Mouse (Mus musculus) G1E (cell line): Measurements from ENCODE around the gene Jade1. TPM values are rescaled to one million over a fixed set of nuclear protein-coding genes. Genes with fewer than 3 reads are reported as not detected.
A peak's percentile ranks its signal among the peaks of the same experiment; 100 is the strongest.

Source experiments
- ATAC-seq: 2 replicates; pipeline ENCODE4 v1.8.0; 2016; ENCODE audit warnings: mild to moderate bottlenecking; ENCODE audit not compliant: insufficient number of reproducible peaks, poor library complexity, low FRiP score, severe bottlenecking; ENCODE audit errors: extremely low read depth
- DNase-seq: peaks from one replicate; pipeline ENCODE4 v3.0.0; 2012; ENCODE audit warnings: low spot score
- H3K27me3 ChIP-seq: 2 replicates; pipeline ENCODE4 v1.6.1; 2012; ENCODE audit warnings: mild to moderate bottlenecking, low read length, inconsistent platforms; ENCODE audit not compliant: insufficient read depth
- H3K36me3 ChIP-seq: replicated peaks from 2 replicates; pipeline ENCODE3; 2012; ENCODE audit warnings: mild to moderate bottlenecking, inconsistent platforms
- H3K4me1 ChIP-seq: 2 replicates; pipeline ENCODE4 v1.6.1; 2012; ENCODE audit warnings: low read depth, low read length, inconsistent platforms, mixed read lengths; ENCODE audit not compliant: insufficient read depth
- H3K4me3 ChIP-seq: 2 replicates; pipeline ENCODE4 v1.5.1; 2012; ENCODE audit warnings: low read depth, mild to moderate bottlenecking, inconsistent platforms, low read length, moderate library complexity, mixed read lengths
- H3K9me3 ChIP-seq: replicated peaks from 2 replicates; pipeline ENCODE4 v1.6.1; 2012; ENCODE audit warnings: inconsistent platforms
- CTCF ChIP-seq: IDR thresholded peaks from 2 replicates; pipeline ENCODE4 v1.5.1; 2012; ENCODE audit warnings: low read depth, low read length, inconsistent platforms, mixed read lengths
- GATA1 ChIP-seq: IDR thresholded peaks from 2 replicates; pipeline ENCODE4 v1.6.1; 2012; ENCODE audit warnings: borderline replicate concordance, low read length, inconsistent platforms, mixed read lengths
- GATA2 ChIP-seq: IDR thresholded peaks from 2 replicates; pipeline ENCODE4 v1.6.1; 2012; ENCODE audit warnings: low read depth, low read length, inconsistent platforms, borderline replicate concordance
- POLR2AphosphoS5 ChIP-seq: IDR thresholded peaks from 2 replicates; pipeline ENCODE4 v1.6.1; 2012; ENCODE audit warnings: low read depth, low read length, inconsistent platforms; ENCODE audit not compliant: insufficient replicate concordance
- TAL1 ChIP-seq: conservative IDR thresholded peaks from 2 replicates; pipeline ENCODE4 v1.6.1; 2012; ENCODE audit warnings: low read depth, low read length, inconsistent platforms, mixed read lengths
- polyA plus RNA-seq: library from polyadenylated mRNA; stranded (reverse); fragments of >175 nt; gene quantifications from 2 replicates; pipeline ENCODE4 v1.2.3, GENCODE M21; 2012
- total RNA-seq, 2 experiments: library from RNA; stranded (forward) in 1 of 2; stranded (reverse) in 1 of 2; fragments of 200-1000 nt in 1 of 2; fragments of >200 nt in 1 of 2; fragmentation: Nextera tagmentation in 1 of 2; gene quantifications; 2 replicates each; pipeline ENCODE4 v1.2.3; 2014 to 2017

Gene Jade1
- total and polyA plus RNA-seq, 3 experiments, result 48.2 to 159 (median 129) TPM

DNA sequence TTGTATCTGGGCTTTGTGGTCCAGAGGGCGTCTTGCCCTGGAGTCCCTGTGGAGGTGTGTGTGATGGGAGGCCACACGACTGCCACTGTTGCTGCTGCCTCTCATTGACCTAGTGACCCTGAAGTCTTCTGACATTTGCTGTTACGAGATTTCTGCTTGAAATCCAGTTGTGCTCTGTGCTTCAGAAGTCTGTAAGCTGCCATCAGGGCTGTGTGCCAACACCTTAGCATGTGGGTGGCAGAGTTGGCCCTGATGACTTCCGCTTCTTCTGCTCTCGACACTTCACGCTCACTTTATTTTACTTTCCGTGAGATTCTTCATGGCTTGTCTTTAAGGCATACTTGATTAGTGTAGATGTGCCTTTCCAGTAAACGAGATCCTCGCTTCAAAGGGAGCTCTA is 42.9 kb downstream of the Jade1 start:
- Histone ChIP-seq H3K36me3 (peaks cover 97% of the 10 kb centered on the region), H3K9me3 (no peaks in the 10 kb centered on the region), H3K4me3 (no peak overlapping the region), H3K27me3 (no peaks in the 10 kb centered on the region), H3K4me1 (peaks cover 57% of the 10 kb centered on the region)
- no peak for ATAC-seq
- TF ChIP-seq GATA2 (no peak), CTCF (no peak), TAL1 (no peak), GATA1 (no peak), POLR2AphosphoS5 (no peak)
- no peak for DNase-seq

DNA sequence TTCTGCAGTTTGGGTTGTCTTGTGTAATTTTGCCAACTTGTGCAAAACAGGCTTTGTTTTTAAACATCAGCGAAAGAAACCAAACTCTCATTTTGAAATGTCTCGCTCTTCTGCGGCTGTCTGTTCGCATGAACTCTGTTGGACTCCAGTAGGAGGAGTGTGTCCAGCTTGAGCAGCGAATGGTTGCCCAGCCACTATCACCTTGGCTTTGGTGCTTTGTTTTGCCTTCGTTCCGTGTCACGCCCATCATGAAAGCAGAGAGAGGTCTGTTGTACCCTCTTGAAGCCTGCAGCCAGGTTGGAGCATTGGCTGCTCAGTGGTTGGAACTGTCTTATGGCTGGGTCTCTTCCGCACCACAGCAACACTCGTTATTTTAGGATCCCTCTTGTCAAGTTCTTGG is 43.7 kb downstream of the Jade1 start:
- DNase-seq (no peak), ATAC-seq (no peak)
- Histone ChIP-seq H3K27me3 (no peaks in the 10 kb centered on the region), H3K4me1 (peaks cover 56% of the 10 kb centered on the region), H3K36me3 (peaks cover 97% of the 10 kb centered on the region), H3K9me3 (no peaks in the 10 kb centered on the region), H3K4me3 (no peak overlapping the region)
- TF ChIP-seq CTCF (no peak), TAL1 (no peak), GATA1 (no peak), GATA2 (no peak), POLR2AphosphoS5 (no peak)

DNA sequence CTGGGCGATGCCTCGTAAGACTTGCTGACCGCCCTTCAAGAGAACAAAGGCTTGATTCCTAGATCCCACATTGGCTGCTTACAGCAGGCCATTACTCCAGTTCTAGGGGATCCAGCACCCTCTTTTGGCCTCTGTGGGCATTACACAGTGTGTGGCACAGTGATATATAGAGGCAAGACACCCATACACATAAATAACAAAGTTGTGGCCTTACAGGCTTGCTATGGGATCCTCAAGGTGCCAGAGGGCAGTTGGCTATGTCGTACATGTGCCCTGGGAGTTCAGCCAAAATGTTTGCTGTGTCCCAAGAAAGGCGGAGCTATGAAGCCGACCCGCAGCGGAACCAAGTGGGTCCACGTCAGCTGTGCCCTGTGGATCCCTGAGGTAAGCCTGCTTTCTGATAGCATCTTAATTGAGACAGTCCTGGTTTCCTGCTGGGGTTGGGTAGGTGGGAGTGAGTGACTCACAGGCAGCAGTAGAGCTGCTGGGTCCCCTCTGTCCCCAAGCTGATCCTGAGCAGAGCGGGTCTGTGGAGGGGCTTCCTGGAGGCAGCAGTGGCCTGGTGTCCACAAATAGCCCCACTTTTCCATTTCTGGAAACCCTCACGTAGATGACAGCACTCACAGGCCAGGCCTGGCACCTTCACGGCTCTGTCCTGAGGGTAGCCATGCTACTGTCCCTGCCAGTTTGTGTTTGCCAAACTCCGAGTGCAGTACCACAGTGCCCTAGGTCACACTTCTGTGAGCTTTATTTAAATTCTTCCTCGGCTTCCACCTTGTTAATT is 44.5 kb downstream of the Jade1 start:
- TF ChIP-seq CTCF (peak; percentile 45), POLR2AphosphoS5 (no peak), GATA1 (no peak), GATA2 (no peak)
- 0 out of 2 replicates have a peak, but pooled peaks have one; percentile 45 for ATAC-seq
- Histone ChIP-seq H3K4me3 (no peak overlapping the region), H3K36me3 (peaks cover 97% of the 10 kb centered on the region), H3K4me1 (peaks cover 58% of the 10 kb centered on the region), H3K9me3 (no peaks in the 10 kb centered on the region), H3K27me3 (no peaks in the 10 kb centered on the region)
- no peak for DNase-seq

DNA sequence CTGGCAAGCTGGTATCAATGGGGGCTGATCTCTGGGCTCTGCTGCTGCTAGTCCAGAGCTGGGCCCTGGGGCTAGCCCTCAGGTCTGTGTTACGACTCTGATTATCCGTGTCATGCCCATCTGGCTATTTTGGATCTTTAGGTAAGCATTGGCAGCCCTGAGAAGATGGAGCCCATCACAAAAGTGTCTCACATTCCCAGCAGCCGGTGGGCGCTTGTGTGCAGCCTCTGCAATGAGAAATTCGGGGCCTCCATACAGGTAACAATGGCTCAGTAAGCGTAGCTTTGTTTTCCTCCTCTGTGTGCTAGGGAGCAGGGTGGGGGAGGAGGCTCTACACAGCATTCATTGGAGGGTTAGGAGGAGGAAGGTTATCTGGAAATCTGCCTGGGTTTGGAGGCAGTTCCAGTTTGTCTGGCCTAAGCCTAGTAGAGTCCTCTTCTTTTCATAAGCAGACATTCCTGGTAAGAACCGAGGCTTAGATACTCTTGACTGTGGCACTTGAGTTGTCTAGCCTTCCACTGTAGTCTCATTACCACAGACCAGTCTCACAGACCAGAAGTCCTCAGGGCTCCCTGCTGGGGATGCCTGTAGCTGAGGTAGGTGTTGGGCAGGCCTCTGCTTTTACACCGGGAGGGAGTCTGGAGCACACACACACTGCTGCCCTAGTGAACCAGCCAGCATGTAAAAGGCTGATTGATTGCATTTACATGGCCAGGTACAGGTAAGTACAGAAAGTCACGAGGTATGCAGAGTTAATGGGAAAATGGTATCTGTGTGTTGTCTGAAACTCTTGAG is 45.9 kb downstream of the Jade1 start:
- no peaks in the 10 kb centered on the region for H3K27me3 ChIP-seq
- no peaks in the 10 kb centered on the region for H3K9me3 ChIP-seq
- no peak for TF ChIP-seq CTCF
- TF ChIP-seq GATA1, result no peak
- TF ChIP-seq GATA2, result no peak
- TF ChIP-seq POLR2AphosphoS5, result no peak
- TF ChIP-seq TAL1, result no peak
- peaks cover 65% of the 10 kb centered on the region for H3K4me1 ChIP-seq
- ATAC-seq (no peak), DNase-seq (no peak)
- peaks cover 97% of the 10 kb centered on the region for H3K36me3 ChIP-seq
- no peak overlapping the region for H3K4me3 ChIP-seq

DNA sequence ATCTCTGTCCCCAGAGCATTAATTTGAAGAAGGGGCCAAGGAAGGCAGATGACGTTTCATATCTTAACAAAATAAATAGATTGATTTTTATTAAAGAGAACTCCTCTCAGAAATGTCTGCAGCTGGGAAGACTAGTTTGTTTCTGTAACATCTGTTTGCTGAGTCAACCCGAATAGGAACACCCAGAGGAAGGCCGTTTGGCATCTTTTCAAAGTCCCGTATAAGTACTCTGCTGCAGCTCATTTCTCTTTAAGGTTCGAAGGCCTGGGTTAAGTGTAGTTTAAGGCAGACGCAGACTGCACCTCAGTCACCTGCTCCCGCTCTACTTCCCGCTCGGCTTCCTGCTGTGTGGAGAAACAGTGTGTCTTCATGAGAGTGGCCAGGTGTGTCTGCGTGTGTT is 47.4 kb downstream of the Jade1 start:
- TF ChIP-seq TAL1 (no peak), POLR2AphosphoS5 (no peak), GATA2 (no peak), CTCF (no peak)

DNA sequence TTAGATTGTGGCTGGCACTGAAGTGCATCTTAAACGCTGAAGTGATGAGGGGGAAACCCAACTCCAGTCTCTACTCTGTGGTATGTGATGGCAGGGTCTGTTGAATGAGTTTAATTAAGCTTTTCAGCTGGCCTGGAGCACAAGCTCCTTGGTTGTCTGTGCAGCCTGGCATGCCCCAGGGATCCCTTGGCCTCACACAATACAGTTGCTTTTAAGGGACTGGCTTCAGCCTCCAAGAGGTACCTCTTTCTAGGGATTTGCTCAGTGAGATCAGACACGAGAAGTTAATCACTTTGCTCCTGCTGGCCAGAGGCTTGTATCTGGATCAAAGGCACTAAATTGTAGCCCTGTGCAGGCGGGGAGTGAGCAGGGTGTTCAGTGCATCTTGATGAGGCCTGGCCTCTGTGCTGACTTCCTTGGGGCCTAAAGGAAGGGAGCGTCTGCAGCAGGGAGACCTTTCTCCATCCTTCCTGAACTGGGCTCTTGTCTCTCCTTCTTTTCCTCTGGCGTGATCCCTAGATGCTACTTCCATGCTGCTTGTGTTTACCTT is 48.0 kb downstream of the Jade1 start:
- Histone ChIP-seq H3K36me3 (peaks cover 97% of the 10 kb centered on the region), H3K27me3 (no peaks in the 10 kb centered on the region), H3K9me3 (no peaks in the 10 kb centered on the region), H3K4me3 (no peak overlapping the region), H3K4me1 (peaks cover 54% of the 10 kb centered on the region)
- TF ChIP-seq CTCF (no peak), GATA1 (no peak), TAL1 (no peak), GATA2 (no peak), POLR2AphosphoS5 (no peak)
- DNase-seq, result no peak
- no peak for ATAC-seq

More for the DNA sequence above, 47.4 kb downstream of the Jade1 start:
- DNase-seq (no peak), ATAC-seq (no peak)
- Histone ChIP-seq H3K9me3 (no peaks in the 10 kb centered on the region), H3K4me1 (peaks cover 60% of the 10 kb centered on the region), H3K36me3 (peaks cover 97% of the 10 kb centered on the region), H3K4me3 (no peak overlapping the region), H3K27me3 (no peaks in the 10 kb centered on the region)
